Mouse (Mus musculus) cerebellum, adult 2 months (tissue): Measurements from ENCODE around the gene Ralbp1.

Source experiments
- CTCF ChIP-seq: fragments of 200-500 bp; IDR thresholded peaks from 2 replicates; pipeline ENCODE4 v1.5.1; 2011; ENCODE audit warnings: low read depth, mild to moderate bottlenecking, control low read depth, low read length, moderate library complexity, borderline replicate concordance; ENCODE audit not compliant: insufficient read depth
- POLR2A ChIP-seq: fragments of 200-500 bp; IDR thresholded peaks from 2 replicates; pipeline ENCODE4 v1.6.1; 2011; ENCODE audit warnings: low read length, control low read depth, borderline replicate concordance; ENCODE audit not compliant: insufficient read depth

GRCm38 (mm10) chr17:65927077-65927476, 41.5 kb upstream of the Ralbp1 start:
- TF ChIP-seq POLR2A (no peak), CTCF (no peak)
